Mouse (Mus musculus) left cerebral cortex, adult 18-20 months (tissue): Measurements from ENCODE around the gene Fhl1. TPM values are rescaled to one million over a fixed set of nuclear protein-coding genes. Genes with fewer than 3 reads are reported as not detected.

Experiments used
- DNase-seq, 2 experiments: peaks; one replicate each; pipeline ENCODE4 v3.0.0; 2021 to 2022; ENCODE audit warnings: low spot score in 2 of 2, mixed read lengths in 1 of 2
- total RNA-seq, 2 experiments: library from RNA; stranded (reverse); gene quantifications; 2 replicates each; pipeline ENCODE4 v1.2.3; 2021

The Fhl1 gene
- total RNA-seq, 2 experiments from 2014 or later: 83.4 to 90.6 TPM

DNA sequence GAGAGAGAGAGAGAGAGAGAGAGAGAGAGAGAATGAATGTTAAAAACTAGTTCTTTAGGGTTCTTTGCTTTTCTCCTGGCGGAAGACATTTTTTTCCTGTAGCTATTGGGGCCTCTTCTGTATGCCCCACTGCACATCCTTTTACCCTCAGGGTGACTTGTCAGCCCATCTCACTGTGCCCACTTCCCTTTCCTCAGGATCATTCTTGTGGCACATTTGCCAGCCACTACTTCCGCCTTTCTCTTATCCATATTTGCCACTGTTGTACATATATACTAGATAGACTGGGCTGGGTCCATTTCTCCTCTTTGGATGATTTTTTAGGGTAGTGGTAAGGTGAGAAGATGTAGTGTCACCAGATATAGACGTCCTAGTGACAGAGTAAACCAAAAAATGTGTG lies 9.8 kb downstream of the Fhl1 start:
- DNase-seq: no peak

DNA sequence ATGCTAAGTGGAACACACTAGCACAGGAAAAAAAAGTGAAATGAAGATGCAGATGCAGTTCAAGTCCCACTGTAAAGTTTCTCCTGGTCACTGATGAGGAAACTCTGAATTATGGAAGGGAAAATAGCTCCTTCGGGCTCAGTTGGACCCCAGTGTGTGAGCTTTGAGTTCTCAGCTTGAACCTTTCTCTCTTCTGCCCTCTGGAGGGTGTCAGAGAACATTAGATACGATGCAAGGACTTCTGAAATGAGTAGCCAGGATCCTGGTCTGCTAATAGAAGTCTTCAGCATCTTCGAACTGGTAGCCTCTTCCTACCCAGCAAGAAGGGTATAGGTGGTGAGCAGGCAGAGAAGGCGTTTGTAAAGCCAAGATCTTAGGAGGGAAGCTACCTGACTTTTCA lies 19.9 kb downstream of the Fhl1 start:
- DNase-seq: no peak

DNA sequence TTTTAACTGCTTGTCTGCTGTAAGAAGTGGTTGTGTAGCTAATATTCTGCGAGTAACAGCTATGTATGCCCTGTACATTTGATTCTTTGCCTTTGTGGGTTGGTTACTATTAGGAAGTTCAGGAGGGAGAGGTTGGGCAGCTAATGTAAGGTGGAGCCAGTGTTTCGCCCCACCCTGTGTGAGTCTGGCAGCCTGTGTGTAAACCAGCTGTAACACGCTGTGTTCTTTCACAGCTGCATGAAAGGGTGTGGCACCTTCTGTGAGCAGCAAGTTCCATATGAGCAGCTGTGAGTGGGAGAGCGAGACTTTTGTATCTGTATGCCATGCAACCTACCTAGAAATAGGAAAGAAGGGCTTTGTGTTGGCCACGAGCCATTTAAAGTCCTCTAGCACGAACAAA lies 20.6 kb downstream of the Fhl1 start:
- no peak for DNase-seq

DNA sequence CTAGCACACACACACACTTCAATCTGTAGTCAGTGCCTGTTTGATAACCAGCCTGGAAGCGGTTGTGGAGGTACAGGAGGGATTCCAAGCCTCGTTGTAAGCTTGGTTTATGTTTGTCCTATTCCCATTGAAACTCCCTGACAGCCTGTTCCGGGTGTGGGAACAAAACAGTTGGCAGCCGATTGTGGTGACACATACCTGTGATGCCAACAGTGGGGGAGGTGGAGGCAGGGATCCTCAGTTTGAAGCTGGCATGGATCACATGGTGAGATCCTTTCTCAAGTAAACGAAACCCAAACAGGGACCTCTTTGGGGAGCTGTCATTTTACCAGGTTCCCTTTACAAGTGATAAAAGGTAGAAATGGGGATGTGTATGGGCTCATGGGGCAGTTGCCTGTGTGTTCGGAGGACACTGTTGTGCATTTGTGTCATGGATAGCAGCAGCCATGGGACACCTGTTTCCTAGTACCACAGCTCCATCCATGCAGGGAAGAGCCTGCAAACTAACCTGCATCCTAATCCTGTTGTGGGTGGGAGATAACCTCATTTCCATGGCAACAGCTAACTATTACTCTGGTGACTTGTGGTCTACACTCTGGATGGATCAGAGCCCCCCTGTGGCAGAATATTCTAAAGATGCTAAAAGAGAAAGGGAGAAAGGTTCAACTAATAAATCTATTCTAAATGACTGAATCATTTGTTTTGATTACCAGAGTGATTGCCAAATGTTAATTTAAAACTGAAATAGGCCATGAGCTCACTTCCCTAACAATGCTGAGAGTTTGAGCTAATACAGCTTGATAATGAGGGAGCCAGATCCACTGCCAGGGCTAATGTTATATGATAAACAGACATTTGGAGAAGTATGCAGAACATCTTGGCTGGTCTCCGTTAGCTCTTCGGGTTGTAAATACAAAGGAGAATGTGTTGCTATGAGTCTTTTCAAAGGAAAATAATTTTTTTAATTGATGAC lies 22.0 kb downstream of the Fhl1 start:
- peak; percentile 16 to 18 for DNase-seq

DNA sequence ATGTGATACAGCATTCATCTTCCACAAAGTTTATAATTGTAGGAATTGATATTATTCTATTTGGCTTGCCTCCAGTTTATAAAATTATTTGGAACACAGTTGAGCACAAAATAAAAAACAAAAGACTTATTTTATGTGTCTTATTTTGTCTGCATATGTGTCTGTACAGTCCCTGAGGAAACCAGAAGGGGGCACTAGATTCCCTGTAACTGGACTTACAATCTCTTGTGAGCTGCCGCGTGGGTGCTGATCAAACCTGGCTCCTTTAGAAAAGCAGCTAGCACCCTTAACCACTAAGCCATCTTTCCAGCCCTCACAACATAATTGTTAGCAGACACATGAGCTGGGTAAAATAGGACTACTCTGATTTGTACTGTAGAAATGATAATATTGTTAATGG lies 24.1 kb downstream of the Fhl1 start:
- DNase-seq: peak in 1 of 2 experiments; percentile 3

DNA sequence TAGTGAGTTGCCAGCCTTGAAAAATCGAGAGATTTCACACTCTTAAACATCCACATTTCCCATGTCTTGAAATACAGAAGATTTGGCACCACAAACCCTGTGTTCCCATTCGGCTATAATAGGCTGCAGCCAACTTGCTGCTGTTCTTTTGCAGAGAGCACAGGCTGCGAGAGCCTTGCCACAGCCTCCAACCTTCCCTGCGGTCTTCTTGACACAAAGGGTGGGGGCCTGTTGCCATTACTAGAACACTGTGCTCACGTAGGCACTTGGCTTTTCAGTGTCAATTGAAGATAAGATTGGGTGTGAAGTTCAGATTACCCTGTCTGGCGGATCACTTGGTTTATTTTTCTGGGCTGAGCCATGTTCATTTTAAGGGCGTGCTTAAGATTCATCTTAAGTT lies 24.8 kb downstream of the Fhl1 start:
- DNase-seq: no peak

DNA sequence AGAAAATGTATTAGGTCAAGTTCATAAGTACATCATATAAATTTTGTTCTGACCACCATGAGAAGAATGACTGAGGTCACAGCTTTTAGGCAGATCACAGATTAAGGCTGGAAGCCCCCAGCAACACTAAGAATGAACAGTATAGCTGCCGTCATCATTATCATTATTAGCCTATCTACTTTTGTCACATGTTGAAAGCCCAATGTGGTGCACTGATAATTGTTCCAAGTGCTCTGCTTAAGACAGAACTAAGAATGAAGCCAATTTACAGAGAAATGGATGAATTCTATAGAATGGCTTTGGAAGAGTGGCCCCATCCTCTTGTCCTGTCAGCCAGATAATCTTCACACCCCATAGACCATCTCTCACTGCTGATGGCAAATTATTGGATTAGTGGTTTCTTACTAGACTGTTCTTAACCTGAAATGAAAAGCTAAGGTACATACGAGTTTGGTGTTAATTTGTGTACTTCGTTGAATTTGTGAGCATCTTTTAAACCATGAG lies 28.7 kb downstream of the Fhl1 start:
- no peak for DNase-seq

DNA sequence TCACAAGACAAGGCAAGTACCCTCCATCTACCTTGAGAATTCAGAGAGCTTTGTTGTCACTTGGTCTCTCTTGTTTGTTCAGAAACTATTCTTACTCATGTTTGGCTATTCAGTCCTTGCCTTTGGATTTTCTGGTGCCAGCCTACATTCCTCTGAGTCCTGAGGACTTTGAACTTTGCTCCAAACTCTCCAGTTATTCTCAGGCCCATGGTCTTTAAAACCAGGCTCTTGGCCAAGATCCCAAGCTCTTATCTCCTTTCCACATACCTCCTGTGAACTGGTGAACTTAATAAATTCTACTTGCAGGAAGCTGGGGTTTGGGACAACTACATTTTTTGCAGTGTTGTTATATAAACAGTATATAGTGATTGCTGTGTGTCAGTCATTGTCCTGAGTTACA lies 38.3 kb downstream of the Fhl1 start:
- no peak for DNase-seq

DNA sequence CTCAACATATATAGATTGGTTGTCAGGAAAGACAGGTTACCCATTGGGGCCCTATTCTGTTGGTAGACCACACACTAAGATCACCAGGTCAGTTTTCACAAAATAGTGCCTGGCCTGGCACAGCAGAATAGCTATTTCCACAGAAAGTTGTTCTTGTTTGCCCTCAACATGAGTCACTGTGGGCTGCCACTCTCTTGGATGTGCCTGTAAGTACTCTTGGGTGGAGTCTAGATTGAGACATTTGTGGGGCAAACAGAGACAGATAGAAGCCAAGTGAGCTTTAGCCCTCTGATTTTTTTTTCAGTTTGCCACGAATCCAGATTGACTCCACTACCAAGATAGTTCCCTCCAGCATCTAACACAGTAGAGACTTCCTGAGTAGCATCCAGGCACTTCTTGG lies 40.2 kb downstream of the Fhl1 start:
- no peak for DNase-seq

DNA sequence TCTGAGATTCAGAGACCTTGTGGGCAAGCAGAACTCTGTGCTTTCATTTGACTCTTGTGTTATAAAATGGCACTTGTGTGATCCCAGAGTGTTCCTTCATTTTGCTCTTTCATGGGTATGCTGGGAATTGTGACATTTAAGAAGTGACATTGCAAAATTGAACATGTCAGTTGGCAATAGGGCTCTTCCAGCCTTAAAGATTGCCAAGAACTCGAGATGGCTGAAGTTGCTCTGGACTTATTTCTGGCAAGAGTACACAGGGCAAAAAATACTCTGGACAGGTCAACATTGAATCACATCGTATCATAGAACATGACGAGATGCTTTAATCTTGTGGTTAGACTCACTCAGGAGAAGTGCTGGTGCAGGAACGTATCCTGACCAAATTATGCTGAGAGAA lies 41.7 kb downstream of the Fhl1 start:
- no peak for DNase-seq

DNA sequence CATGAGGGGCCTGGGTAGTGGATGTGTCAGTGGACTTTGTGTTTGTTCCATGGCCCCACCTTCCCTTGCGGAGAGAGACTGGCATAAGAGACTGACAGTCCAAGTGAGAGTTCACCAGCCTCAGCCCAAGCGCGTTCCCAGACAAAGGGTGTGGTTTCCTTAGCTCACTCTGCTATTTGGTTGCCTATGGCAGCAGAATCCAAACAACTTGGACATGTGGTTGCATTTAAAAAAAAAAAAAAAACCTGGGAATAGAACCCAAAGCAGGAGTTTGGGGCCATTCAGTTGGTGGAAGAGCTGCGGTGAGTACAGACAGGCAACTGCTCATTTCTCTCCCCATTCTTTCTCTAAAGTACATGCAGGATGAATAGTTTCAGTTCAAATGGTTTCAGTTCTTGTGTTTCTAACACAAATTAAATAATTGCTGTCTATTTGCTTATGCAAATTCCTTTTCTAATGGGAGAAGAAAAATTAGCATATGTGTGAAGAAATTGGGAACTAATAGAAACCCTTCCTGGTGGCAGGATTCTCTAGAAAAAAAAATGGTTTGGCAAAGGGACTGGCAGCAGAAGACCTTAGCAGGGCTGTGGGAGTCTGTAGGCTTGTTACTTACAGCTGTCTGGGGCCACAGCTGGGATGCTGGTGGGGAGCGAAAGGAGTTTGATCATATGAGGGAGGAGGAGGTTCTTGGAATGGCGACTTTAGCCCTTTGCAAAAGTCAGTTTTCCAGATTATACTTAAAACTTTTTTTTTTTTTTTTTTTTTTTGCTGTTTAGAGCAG lies 54.9 kb downstream of the Fhl1 start:
- no peak for DNase-seq

DNA sequence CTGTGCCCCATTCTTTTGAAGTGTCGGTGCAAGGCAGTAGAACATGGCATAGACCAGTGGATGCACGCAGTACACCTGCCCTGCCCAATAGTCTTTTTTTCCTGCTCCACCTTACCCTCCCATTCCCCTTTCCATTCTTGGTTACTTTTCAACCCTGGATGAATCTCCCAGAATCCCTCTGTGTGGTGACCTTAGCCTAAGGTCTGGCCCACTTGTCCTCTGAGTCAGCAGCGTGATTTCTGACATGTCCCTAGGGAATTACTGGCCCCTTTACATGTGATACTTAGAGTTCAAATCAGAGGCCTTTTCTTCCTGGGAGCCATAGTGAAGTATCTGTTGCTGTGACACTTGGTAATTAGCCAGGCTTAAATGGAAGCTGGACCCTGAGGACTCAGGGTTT lies 55.9 kb downstream of the Fhl1 start:
- DNase-seq: no peak

DNA sequence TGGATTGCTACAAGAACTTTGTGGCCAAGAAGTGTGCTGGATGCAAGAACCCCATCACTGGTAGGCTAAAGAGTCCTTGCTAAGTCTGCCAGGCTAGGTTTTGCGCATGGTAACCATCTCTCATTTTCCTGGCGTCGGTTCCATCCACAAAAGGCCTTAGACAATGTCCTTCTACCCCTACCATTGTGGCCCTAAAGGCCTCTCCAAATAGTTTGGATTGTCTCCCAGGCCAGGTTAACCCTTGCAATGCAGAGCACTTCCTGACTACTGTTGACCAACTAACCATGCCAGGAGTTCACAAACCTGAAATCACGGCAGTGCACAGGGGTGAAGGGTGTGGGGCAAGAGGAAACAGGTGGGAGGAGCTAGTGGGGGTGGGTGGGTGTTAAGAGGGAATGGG lies 59.0 kb downstream of the Fhl1 start:
- no peak for DNase-seq

DNA sequence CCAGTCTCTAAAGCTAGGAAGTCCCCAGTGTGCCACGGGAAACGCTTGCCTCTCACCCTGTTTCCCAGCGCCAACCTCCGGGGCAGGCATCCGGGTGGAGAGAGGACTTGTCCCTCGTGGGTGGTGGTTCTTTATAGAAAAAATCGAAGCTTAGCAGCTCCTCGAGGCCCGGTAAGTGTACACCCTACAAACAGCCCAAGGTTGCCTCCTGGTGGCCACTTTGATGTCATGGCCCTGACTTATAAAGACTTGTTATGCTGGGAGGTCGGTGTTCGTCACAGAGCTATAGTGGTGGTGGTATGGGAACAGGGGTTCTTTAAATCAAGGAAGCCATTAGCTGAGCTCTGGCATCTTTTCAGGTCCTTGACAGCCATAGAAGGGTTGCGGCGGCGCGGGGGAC lies 59.7 kb downstream of the Fhl1 start:
- DNase-seq: peak; percentile 48 to 69

DNA sequence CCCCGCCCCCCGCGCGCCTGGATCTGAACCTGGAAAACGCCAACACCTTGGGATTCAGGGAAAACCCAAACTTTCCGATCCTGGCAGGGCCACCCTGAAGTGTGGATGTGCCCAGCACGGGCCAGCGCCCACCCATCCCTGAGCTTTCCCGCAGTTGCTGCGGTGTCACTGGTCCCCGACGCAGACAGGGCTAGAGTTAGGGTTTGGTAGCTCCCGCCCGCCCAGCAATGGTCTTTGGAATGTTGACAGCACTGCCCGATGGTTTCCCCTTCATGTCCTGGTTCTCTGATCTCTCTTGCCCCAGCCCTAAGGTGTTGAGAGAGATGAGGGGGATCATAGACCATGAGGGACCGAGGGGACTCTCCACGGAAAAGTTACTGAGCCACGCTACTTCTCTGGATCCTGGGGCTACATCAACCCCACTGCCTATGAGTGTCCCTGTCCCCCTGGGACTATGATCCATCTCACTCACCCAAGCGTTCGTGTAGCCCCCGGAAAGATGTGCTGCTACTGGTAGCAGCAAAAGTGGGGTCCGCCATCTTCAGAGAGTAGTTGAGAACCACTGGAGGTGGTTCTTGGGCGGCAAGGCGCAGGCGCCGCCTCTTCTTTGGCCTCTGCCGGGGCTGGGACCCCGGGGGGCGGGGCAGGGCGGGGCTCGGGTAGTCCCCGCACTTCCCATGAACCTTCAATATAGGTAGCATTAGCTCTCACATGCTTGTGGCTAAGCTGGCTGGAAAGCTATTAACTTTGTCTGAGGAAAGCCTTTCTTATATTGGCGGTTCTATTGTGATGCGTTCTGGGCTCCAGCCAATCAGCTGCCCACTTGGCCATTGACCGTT lies 90.4 kb downstream of the Fhl1 start, which contains the start of gene Map7d3:
Gene Map7d3 (minus strand): TSS at position 562 of the 839 bp plus-strand sequence.
- DNase-seq: no peak

DNA sequence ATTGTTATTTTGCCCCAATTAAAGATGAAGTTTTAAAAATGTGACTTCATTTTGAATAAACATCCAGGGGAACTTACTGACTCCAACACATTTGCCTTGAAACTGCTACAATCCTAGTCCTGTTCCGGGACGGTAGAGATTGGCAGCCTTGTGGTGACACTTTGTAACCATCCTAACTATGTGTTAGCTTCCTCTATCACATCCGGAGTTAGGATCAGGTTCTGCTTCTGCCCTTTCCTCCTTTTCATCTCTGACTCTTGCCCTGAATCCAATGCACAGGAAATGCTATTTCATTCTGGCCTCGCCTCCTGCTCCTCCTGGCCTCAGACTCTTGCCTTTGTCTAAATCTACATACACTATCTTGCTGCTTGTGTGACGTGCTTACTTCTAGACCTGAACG lies 95.9 kb downstream of the Fhl1 start:
- DNase-seq: no peak

DNA sequence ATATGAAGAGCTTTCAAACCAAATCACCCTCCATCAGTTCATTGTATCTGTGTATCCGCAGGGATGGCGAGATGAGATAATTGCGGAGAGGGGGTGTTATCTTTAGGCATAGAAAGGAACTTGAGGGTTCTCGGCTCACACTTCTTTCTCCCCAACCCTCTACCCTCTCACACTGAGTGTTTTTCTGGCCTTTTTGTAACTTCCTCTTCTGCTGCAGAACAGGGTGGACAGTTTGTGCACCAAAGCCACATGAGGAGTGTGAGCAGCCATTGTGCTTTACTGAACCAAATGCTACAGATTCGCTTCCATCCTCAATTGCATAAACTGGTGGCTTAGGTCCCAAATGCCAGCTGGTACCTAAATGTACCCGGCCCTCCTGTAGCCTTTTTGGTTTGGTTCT lies 104.3 kb downstream of the Fhl1 start:
- DNase-seq: no peak

DNA sequence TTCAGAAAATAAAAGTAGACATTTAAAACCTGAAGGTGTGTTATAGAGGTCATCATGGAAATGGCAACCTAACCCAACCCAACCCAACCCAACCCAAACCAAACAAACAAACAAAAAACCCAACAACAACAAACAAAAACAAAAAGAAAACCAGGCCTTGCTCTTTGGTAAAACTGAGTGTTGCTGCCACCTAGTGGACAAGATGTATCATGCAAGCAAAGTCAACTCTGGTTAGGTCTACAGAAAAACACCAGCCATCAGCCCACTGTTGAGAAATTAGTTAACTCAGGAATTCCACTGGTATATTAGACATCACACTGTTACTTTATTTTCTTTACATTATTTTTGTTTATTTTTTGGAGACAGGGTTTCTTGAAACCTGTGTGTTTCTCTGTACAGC lies 107.8 kb downstream of the Fhl1 start:
- DNase-seq: peak; percentile 4 to 8

DNA sequence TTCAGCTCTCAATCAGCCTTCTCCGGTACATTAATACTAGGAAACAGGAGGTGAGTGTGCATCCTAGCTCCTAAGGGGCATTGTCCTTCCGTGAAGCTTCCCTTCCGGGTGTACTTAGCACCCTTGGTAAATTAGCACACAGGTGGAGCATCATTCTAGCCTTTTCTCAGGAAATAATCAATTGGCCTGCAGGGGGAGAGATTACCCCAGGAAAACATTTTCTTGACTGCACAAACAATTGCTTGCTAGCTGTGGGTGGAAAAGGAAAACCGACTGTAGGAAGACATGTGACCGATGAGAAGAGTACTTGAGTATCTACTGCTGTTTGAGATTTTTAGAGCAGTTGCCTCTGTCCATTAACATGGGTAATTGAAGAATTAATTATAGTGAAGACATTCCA lies 109.7 kb downstream of the Fhl1 start:
- no peak for DNase-seq
